Mouse (Mus musculus) stomach, postnatal 0 days (tissue): ENCODE measurements around the gene Ifnar2. TPM values are rescaled to one million over a fixed set of nuclear protein-coding genes. Genes with fewer than 3 reads are reported as not detected.

Experiments used
- ATAC-seq: fragments of 200-750 bp; cut with Nextera tagmentation; 2 replicates; pipeline ENCODE4 v1.8.0; 2017; ENCODE audit not compliant: low FRiP score, low TSS enrichment
- DNase-seq: peaks from one replicate; pipeline ENCODE4 v3.0.0-alpha.2; 2016; ENCODE audit warnings: low spot score
- H3K27ac ChIP-seq: fragments of 300-500 bp; sonication (generic); replicated peaks from 2 replicates; pipeline ENCODE4 v1.5.1; 2014; ENCODE audit warnings: mild to moderate bottlenecking, control low read depth
- H3K27me3 ChIP-seq: fragments of 300-500 bp; sonication (generic); 2 replicates; pipeline ENCODE4 v1.6.1; 2014; ENCODE audit warnings: low read length; ENCODE audit not compliant: control insufficient read depth, insufficient read depth
- H3K36me3 ChIP-seq: fragments of 300-500 bp; sonication (generic); 2 replicates; pipeline ENCODE4 v1.6.1; 2014; ENCODE audit warnings: low read length, mixed read lengths; ENCODE audit not compliant: control insufficient read depth, insufficient read depth
- H3K4me1 ChIP-seq: fragments of 300-500 bp; sonication (generic); replicated peaks from 2 replicates; pipeline ENCODE4 v1.6.1; 2014; ENCODE audit warnings: antibody characterized with exemption; ENCODE audit not compliant: control insufficient read depth, insufficient read depth
- H3K4me2 ChIP-seq: fragments of 300-500 bp; sonication (generic); replicated peaks from 2 replicates; pipeline ENCODE4 v1.6.1; 2014; ENCODE audit warnings: low read depth, mild to moderate bottlenecking, control low read depth, moderate library complexity
- H3K4me3 ChIP-seq: fragments of 300-500 bp; sonication (generic); 2 replicates; pipeline ENCODE4 v1.5.1; 2014; ENCODE audit warnings: low read depth, low read length, control low read depth
- H3K9ac ChIP-seq: fragments of 300-500 bp; sonication (generic); 2 replicates; pipeline ENCODE4 v1.6.1; 2014; ENCODE audit warnings: mild to moderate bottlenecking, low read length, control low read depth, mixed read lengths
- H3K9me3 ChIP-seq: fragments of 300-500 bp; sonication (generic); 2 replicates; pipeline ENCODE4 v1.6.1; 2016; ENCODE audit warnings: low read length; ENCODE audit not compliant: control insufficient read depth
- CTCF ChIP-seq: IDR thresholded peaks from 2 replicates; pipeline ENCODE4 v1.5.1; 2016; ENCODE audit warnings: antibody characterized with exemption, low read depth, mild to moderate bottlenecking, moderate library complexity
- EP300 ChIP-seq: optimal IDR thresholded peaks from 2 replicates; pipeline ENCODE3; 2016; ENCODE audit warnings: antibody characterized with exemption
- WGBS: fragments of 180-500 bp; shearing (Covaris S2); extraction: QIAGEN DNeasy Blood & Tissue Kit; methylation state at CpG from one replicate; pipeline ENCODE4 v1.1.7; 2014; 5-methylcytosine and 5-hydroxymethylcytosine counted together
- polyA plus RNA-seq: library from polyadenylated mRNA; unstranded; fragments of >200 nt; fragmentation: Nextera tagmentation; extraction: Ambion mirVana; gene quantifications from 2 replicates; pipeline ENCODE4 v1.2.1, GENCODE M21; 2015

Gene Ifnar2
- polyA plus RNA-seq, 1 experiment from 2014 or later: 33.4 TPM

DNA sequence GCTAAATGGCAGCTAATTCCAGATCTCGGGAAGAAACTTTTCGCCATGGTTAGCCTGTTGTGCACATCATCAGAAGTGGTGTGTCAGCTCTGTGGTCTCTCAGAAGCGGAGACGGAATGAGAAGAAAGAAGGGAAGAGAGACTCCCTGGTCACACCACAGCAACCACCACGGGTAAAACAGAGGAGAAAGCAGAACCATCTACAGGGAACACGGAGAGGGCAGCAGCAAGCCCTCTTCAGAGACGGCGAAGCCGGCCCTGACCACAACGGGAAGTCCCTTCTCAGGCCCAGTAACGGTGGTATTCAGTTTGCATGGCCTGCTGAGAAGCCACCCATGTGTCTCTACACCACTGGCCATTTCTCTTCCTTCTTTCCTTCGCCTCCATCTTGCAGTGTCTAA is 17.4 kb upstream of the Ifnar2 start:
- Histone ChIP-seq H3K9ac (no peak overlapping the region), H3K4me2 (no peak overlapping the region), H3K4me3 (no peak overlapping the region), H3K4me1 (no peaks in the 10 kb centered on the region), H3K9me3 (no peaks in the 10 kb centered on the region), H3K27ac (0 out of 2 replicates have a peak overlapping the region, but pooled peaks have one; percentile 13), H3K36me3 (no peaks in the 10 kb centered on the region), H3K27me3 (no peaks in the 10 kb centered on the region)
- DNase-seq (no peak), ATAC-seq (no peak)
- TF ChIP-seq EP300: no peak
- 65% methylated on average over 12 of the region's 12 CpGs for WGBS

DNA sequence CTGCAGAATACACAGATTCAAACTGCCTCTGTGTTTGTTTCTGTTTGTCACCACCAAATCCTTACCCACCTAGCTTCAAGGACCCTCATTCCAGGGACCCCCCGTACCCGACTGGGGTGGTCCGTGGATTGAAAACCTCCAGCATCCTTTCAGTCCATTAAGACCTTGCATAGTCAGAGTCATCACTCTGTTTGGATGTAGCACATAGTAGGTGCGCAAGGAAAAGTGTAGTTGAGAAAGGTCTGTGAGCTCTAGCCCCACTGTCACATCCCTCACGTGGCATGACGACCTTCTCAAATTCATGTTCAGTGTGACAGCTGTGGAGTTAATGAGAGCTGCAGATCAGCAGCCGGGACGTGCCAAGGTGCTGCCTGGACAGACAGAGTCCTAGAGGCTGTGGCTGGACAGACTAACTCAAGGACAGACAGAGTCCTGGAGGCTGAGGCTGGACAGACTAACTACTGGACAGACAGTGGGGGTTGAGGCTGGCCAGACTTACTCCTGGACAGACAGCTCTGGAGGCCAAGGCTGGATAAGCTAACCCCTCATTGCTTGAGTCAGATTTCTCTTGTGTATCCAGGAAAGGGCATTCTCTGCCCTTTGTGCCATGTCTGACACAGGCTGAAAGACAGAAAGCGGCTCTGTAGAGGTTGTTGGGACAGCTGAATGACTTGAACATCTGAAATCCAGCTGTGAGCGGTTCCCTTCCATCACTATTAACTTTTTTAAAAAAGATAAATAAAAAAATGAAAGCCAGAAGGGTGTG is 15.6 kb upstream of the Ifnar2 start:
- no peak overlapping the region for H3K4me2 ChIP-seq
- no peaks in the 10 kb centered on the region for H3K27me3 ChIP-seq
- H3K36me3 ChIP-seq: no peaks in the 10 kb centered on the region
- no peak for ATAC-seq
- no peaks in the 10 kb centered on the region for H3K4me1 ChIP-seq
- no peak for DNase-seq
- no peak overlapping the region for H3K27ac ChIP-seq
- H3K9ac ChIP-seq: no peak overlapping the region
- H3K9me3 ChIP-seq: no peaks in the 10 kb centered on the region
- H3K4me3 ChIP-seq: no peak overlapping the region
- TF ChIP-seq CTCF (no peak), EP300 (no peak)
- 76% methylated on average over 10 of the region's 10 CpGs for WGBS

DNA sequence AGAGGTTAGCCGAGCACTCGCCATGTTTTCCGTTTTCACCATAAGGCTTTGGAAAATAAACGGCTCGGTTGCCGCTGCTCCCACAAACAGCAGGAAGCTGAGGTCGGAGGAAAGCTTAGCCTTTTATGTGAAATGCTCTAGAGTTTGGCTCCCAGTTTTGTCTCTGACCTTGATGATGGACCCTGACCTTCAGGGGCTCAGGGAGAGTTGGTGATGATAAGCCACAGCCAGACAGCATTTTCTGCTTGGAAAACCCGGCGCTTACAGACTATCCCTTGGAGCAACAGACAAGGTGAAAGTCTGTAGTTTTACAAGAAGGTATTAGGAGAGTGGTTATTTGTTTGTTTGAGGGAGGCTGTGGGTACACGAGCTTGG is 15.1 kb upstream of the Ifnar2 start:
- Histone ChIP-seq H3K4me2 (no peak overlapping the region), H3K9ac (no peak overlapping the region), H3K4me3 (no peak overlapping the region), H3K27me3 (no peaks in the 10 kb centered on the region), H3K9me3 (no peaks in the 10 kb centered on the region), H3K27ac (no peak overlapping the region), H3K36me3 (no peaks in the 10 kb centered on the region), H3K4me1 (no peaks in the 10 kb centered on the region)
- no peak for ATAC-seq
- WGBS: 39% methylated on average over 10 of the region's 10 CpGs
- TF ChIP-seq CTCF (no peak), EP300 (no peak)
- DNase-seq: no peak

DNA sequence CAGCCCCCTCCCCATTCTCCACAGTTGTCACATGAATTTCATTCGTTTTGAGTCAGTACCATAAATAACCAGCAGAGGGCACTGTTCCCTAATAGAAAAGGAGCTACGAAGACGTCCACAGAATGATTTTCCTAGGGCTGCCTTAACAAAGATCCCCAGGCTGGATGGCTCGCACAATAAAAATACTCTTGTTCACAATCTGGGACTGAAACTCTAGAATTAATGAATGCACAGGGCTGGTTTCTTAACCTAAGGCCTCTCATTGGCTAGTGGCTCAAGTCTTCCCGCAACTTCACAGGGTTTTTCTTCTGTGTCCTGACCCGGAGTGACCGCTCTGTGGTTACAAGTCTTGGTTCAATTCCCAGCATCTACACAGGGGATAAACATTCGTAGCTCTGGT is 14.0 kb upstream of the Ifnar2 start:
- no peak overlapping the region for H3K4me3 ChIP-seq
- WGBS: 26% methylated on average over 8 of the region's 8 CpGs
- H3K27me3 ChIP-seq: no peaks in the 10 kb centered on the region
- DNase-seq: no peak
- no peak overlapping the region for H3K27ac ChIP-seq
- no peak overlapping the region for H3K9ac ChIP-seq
- H3K9me3 ChIP-seq: no peaks in the 10 kb centered on the region
- ATAC-seq: no peak
- no peak overlapping the region for H3K4me2 ChIP-seq
- H3K36me3 ChIP-seq: no peaks in the 10 kb centered on the region
- no peaks in the 10 kb centered on the region for H3K4me1 ChIP-seq
- TF ChIP-seq EP300: no peak
- peak; percentile 86 for TF ChIP-seq CTCF

DNA sequence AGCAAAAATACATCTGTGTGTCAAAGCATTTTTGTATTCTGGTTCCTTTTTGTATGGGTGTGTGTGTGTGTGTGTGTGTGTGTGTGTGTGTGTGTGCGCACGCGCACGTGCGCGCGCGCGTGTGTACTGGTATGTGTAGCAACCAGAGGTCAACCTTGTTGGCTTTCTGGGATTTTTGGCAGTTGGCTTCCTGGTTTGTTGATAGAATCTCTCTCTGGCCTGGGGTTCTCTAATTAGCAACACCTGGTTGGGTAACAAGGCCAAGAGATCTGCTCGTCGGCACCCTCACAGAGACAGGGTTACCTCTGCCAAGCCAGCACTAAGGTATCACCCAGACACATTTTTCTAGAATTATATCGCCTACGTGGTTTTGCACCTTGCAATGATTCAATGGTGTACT is 13.1 kb upstream of the Ifnar2 start:
- H3K36me3 ChIP-seq: no peaks in the 10 kb centered on the region
- H3K4me2 ChIP-seq: no peak overlapping the region
- H3K9me3 ChIP-seq: no peaks in the 10 kb centered on the region
- H3K9ac ChIP-seq: no peak overlapping the region
- H3K4me1 ChIP-seq: no peaks in the 10 kb centered on the region
- no peak for TF ChIP-seq EP300
- no peak for TF ChIP-seq CTCF
- no peaks in the 10 kb centered on the region for H3K27me3 ChIP-seq
- H3K27ac ChIP-seq: no peak overlapping the region
- WGBS: 89% methylated on average over 13 of the region's 13 CpGs
- ATAC-seq (no peak), DNase-seq (no peak)
- H3K4me3 ChIP-seq: no peak overlapping the region

DNA sequence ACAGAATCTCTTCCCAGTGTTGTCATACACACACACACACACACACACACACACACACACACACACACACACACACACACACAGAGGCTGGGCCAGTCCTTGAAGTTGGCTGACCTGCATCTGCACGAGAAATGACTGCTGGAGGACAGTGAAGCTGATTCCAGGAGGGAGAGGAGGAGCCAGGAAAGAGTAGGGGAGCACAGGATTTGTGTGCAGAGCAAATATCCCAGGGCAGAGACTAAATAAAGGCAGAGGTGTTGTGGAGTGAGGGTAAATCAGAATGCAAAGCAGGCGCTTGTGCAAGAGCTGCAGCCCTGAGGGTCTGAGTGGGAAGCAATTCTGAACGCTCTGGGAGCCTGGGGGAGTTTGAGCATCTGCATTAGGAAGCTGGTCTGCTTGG is 12.4 kb upstream of the Ifnar2 start:
- Histone ChIP-seq H3K4me1 (no peaks in the 10 kb centered on the region), H3K36me3 (no peaks in the 10 kb centered on the region), H3K9ac (no peak overlapping the region), H3K9me3 (no peaks in the 10 kb centered on the region), H3K27me3 (no peaks in the 10 kb centered on the region), H3K4me3 (no peak overlapping the region), H3K4me2 (no peak overlapping the region), H3K27ac (no peak overlapping the region)
- no peak for TF ChIP-seq CTCF
- ATAC-seq (no peak), DNase-seq (no peak)
- WGBS: 52% methylated on average over 3 of the region's 3 CpGs
